Mouse (Mus musculus) v-Abl transformed pro-B cells (cell line): ENCODE results near the gene Sec22b.

Experiments used
- in situ Hi-C, 2 experiments: fragments of 400-800 bp; cut with MboI; formaldehyde crosslinking; loops; one replicate each; pipeline ENCODE4 v1.15.1; 2025; ENCODE audit not compliant: unreplicated experiment in 2 of 2

Sec22b gene

DNA sequence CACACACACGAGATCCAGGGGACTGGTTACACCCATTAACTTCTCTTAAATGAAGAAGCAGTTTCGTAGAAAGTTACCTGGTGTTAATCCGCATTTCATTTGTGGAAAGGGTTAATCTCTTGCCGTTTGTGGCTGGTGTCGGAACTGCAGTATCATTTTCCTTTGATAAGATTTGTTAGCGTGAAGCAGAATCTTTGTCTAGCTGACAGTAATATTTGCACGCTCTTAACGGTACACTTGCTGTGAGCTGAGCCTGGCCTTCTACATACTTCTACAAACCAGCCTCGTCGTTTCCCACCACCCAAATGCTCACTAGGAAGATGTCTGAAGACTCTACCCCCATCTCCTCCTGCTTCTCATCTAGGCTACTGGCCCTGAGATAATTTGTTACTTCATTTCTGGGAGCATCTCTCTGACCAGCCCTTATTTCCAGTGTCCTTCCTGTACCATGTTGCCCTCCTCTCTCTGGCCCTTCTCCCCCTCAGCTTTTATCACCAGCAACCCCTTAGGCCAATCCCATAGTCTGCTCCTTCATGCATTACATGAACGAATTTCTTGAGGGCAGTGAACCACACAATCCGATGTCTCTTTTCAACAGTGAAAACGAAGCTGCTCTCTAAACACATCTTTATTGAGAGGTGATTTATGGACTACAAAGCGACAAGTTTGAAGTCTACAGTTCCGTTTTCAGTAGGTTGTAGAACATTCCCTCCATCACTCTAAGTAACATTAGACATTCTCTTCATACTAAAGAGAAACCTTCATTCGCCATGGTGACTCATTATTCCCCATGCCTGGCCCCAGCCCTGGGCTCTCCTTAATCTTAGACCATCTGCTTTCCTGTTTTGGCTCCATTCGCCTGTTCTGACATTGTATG lies 36.3 kb downstream of the Sec22b start:
- in situ Hi-C loops: loop anchor here (5.0 to 10.0 kb wide), 3 partner anchors 77 to 187 kb away; partner anchors contain the start of gene Notch2 (in 1 of the 2)

- in situ Hi-C loops: loop anchor here (5.0 to 10.0 kb wide), 3 partner anchors 77 to 187 kb away; partner anchors contain the start of gene Notch2 (in 1 of the 2)
Observed at GRCm38 (mm10) chr3:97937945-97938266, 36.9 kb downstream of the Sec22b start.

DNA sequence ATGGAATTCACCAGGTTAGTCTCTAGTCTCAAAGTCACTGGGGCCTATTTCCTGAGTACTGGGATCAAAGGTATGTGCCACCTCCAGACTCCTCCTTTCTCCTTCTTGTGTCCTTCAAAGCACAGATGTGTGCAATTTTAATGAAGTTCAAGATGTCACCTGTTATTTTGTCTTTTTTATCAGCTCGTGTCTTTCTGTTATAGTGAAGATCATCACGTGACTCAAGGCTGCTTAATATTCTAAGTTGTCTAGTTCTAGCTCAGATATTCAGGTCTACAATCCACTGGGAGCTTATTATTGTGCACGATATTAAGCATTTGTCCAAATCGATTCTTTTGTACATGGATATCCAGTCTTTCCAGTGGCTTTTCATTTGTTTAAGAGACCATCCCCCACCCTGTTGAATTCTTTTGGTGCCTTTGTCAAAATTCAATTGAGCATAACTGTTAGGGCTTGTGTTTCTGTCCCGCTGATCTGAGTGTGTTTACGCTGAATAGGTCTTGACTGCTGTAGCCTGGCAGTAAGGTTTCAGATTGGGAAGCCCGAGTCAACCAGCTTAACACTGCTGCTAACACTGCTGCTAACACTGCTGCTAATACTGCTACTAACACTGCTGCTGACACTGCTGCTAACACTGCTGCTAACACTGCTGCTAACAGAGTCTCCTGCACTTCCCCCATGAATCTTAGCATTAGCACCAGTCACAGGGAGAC lies 38.0 kb downstream of the Sec22b start:
- in situ Hi-C loops: loop anchor here (5.0 to 10.0 kb wide), 3 partner anchors 76 to 186 kb away; partner anchors contain the start of gene Notch2 (in 1 of the 2)

DNA sequence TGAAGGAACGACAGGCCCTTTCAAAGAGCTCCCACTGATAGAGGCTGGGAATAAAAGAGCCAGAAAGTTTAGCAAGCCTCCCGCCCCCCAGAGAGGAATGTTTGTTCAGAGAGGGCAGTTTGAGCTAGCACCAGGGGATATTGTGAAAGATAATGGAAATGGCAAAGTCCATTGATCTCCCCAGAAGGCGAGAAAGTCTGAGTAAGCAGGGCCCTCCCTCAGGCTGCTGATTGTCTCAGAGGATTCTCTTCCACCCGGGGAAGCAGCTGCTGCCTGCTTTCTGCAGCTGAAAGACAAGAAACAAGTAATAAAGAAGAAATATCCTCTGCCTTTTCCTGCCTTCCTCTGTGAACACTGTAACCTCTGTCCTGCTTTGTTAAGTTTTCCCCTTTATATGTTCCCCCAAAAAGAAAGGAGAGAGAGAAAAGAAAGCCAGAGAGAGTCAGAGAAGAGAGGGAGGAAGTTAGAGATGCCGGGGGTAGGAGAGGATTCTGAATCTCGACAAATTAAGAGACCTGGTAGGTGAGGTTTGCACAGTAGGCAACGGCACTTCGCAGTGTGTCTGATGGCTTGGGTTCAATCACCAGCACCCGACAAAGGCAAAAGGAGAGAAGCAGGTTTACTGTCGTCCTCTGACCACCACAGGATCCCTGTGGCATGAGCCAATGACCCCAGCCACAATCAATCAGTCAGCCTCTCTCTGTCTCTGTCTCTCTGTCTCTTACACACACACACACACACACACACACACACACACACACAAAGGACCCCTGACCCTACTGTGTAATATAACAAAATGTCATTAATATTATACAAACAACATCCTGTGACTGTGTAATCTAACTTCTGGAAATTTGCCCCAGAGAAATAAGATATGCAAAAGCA lies 38.9 kb downstream of the Sec22b start:
- in situ Hi-C loops: loop anchor here (5.0 to 10.0 kb wide), 3 partner anchors 75 to 185 kb away; partner anchors contain the start of gene Notch2 (in 1 of the 2)

GRCm38 (mm10) chr3:97940511-97941204 lies 39.7 kb downstream of the Sec22b start:
- in situ Hi-C loops: no loop called here

- in situ Hi-C loops: no loop called here
Observed at GRCm38 (mm10) chr3:97941440-97942259, 40.7 kb downstream of the Sec22b start.

GRCm38 (mm10) chr3:97942260-97942950 lies 41.4 kb downstream of the Sec22b start:
- in situ Hi-C loops: no loop called here

- in situ Hi-C loops: no loop called here
Observed at GRCm38 (mm10) chr3:97944462-97944861, 43.5 kb downstream of the Sec22b start.

GRCm38 (mm10) chr3:97946439-97946838 lies 45.4 kb downstream of the Sec22b start:
- in situ Hi-C loops: no loop called here

DNA sequence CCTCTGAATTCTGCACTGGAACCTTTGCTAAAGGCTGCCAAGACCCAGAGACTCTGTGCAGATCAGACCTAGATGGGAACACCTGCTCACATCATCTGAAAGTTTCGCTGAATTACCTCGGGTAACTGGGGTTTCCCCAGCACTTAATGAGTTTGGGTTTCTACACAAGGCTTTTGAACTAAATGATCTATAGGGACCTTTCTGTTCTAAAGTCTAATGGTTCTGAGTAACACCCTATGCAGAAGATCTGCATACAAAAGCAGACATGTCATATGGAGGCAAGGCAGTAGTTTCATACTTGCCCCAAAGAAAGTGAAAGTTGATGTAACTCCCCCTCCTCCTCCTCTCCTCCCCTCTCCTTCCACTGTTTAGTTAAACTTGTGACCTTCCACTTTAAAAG lies 47.5 kb downstream of the Sec22b start:
- in situ Hi-C loops: no loop called here

DNA sequence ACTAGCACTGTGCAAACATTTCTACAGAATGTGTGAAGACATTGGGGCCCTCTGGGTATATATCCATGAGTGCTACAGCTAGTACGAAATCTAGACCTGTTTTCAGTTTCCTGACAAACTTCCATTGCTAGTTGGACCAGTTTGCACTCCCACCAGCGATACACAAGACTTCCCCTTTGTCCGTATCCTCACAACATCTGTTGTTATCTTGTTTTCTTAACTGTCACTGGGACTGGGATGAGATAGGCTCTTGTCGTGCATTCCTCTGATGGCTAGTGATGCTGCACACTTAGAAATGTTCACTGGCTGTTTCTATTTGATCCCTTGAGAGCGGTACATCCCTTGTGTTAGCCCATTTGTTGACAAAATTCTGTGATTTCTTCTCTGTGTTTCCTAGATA lies 49.0 kb downstream of the Sec22b start:
- in situ Hi-C loops: no loop called here

DNA sequence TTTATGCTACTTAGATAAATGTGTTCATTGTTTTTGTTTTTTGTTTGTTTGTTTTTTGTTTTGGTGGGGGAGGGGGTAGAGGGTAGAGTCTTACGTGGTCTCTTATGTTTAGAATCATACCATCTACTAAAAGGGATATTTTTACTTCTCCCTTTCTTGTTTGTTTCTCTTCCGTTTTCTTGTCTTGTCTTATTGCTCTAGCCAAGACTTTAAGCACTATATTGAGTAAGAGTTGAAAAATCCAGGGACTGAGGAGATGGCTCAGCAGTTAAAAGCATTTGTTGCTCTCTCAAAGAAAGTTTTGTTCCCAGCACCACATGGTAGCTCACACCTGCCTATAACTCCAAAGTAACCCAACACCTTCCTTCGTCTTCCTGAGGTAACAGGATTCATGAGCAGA lies 50.1 kb downstream of the Sec22b start:
- in situ Hi-C loops: no loop called here

DNA sequence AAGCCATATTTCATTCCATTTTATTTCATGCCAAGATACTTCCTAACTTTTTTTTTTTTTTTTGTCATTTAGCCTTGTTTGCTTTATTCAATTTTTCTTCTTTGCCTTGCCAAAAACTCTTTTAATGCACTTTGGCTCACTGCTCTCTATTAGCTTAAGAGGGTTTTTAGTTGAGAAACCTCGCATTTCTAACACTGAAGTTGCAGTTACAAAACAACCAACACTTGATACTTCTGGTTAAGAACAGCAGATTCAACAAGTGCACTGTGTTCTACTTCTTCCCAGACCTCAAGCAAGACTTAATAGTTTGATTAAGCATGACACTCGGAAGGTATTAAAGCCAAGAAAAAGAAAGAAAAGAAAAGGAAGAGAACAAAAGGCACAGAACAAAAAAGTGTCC lies 52.2 kb downstream of the Sec22b start:
- in situ Hi-C loops: no loop called here

DNA sequence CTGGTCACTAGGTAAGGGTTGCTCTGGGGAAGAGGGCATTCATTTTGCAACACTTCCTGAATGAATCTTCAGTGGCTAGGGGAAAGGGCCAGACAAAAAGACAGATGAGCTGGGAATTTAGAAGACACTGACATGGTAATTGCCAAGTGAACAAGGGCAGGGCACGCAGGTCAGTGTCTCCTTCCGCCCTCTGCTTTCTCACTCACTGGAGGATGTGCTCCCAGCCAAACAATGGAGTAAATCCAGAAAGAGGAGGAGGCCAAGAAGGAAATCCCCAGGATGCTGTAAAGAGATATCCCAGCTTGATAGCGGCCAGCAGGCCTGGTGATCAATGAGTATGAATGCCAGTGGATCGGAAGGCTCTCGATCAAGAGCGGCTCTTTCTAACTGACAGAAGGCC lies 55.3 kb downstream of the Sec22b start:
- in situ Hi-C loops: no loop called here

DNA sequence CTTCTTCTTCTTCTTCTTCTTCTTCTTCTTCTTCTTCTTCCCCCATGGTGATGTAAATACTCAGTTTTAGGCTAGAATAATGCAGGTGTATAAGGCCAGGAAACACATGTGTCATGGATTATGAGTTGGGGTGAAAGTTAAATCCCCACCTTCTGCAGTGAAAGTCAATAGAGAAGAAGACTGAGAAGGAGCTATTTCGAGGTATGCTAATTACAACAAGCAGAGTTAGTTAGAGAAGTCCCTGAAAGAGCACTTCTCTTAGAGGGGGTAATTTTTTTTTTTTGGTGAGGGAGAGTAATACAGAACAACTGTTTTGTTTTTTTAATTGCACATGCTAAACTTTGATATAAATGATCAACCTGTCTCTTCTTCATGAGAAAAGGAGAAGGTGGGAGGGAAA lies 55.9 kb downstream of the Sec22b start:
- in situ Hi-C loops: no loop called here

DNA sequence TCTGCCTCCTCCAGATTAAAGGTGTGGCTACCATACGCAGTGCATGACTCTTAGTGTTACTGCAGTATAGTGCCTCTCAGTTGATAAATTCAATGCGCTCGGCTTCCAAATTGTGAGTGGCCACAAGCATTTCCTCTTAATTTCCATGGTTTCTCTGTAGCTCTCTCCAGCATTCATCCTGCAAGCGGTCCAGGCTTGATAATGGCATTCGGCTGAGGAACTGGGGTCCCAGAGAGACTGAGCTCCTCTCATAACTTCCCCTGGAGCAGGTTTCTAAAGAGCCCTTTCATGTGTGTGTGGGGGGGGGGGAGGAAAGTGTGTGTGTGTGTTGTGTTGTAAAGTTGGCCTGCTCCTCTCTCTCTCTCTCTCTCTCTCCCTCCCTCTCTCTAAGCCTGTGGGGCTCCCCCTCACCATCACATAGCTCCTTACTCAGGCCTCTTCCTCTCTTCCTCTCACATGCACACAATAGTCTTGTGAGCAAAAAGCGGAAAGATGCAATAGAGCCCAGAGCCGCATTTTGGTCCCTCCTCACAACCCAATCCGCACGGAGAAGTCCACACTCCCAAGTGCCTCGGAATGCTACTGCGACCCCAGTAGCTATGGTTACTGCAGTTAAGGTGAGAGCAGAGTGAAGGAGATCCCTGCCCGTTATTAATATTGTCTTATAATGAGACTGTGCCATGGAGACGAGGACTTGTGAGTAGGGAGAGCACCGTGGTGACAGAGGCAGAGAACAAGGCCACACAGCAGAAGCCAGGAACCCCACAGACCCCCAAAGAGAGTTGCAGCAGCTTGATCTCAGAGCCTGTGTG lies 60.0 kb downstream of the Sec22b start:
- in situ Hi-C loops: no loop called here

GRCm38 (mm10) chr3:97961962-97962361 lies 61.0 kb downstream of the Sec22b start:
- in situ Hi-C loops: no loop called here

- in situ Hi-C loops: no loop called here
Observed at GRCm38 (mm10) chr3:97964878-97965353, 63.9 kb downstream of the Sec22b start.
